Mouse (Mus musculus): Measurements from ENCODE around the gene Gm27021.

- TF ChIP-seq CTCF (IDR thresholded peaks at IDR 0.05; ENCODE audit: extremely low read depth, insufficient read length, insufficient replicate concordance, low read depth, low read length) = no peak
- no peak for TF ChIP-seq POLR2A (IDR thresholded peaks at IDR 0.05; ENCODE audit: low read depth, low read length)
Measured at GRCm38 (mm10) chr8:120665726-120666455, 2.0 kb downstream of the Gm27021 start.
